Mouse (Mus musculus) liver, postnatal 0 days (tissue): ENCODE data around the gene Zfyve28. TPM values are rescaled to one million over a fixed set of nuclear protein-coding genes. Genes with fewer than 3 reads are reported as not detected.
A peak's percentile ranks its signal among the peaks of the same experiment; 100 is the strongest.

Experiments used
- ATAC-seq: fragments of 200-750 bp; cut with Nextera tagmentation; 2 replicates; pipeline ENCODE4 v1.8.0; 2017; ENCODE audit warnings: mild to moderate bottlenecking, moderate library complexity
- DNase-seq: peaks from one replicate; pipeline ENCODE4 v3.0.0-alpha.2; 2016
- H3K27ac ChIP-seq: fragments of 300-500 bp; sonication (generic); 2 replicates; pipeline ENCODE4 v1.5.1; 2014; ENCODE audit warnings: antibody characterized with exemption, moderate library complexity, mild to moderate bottlenecking, low read depth
- H3K27me3 ChIP-seq: fragments of 300-500 bp; sonication (generic); 2 replicates; pipeline ENCODE4 v1.6.1; 2014; ENCODE audit warnings: low read length, control low read depth, mixed read lengths; ENCODE audit not compliant: insufficient read depth
- H3K36me3 ChIP-seq: fragments of 300-500 bp; sonication (generic); replicated peaks from 2 replicates; pipeline ENCODE4 v1.6.1; 2014; ENCODE audit warnings: mild to moderate bottlenecking, control low read depth, low read length, moderate library complexity, mixed read lengths; ENCODE audit not compliant: insufficient read depth
- H3K4me1 ChIP-seq: fragments of 300-500 bp; sonication (generic); 2 replicates; pipeline ENCODE4 v1.6.1; 2014; ENCODE audit warnings: antibody characterized with exemption, mild to moderate bottlenecking, control low read depth; ENCODE audit not compliant: insufficient read depth
- H3K4me2 ChIP-seq: fragments of 300-500 bp; sonication (generic); 2 replicates; pipeline ENCODE4 v1.6.1; 2014; ENCODE audit warnings: low read depth, mild to moderate bottlenecking, low read length, moderate library complexity, mixed read lengths
- H3K4me3 ChIP-seq: fragments of 300-500 bp; sonication (generic); 2 replicates; pipeline ENCODE4 v1.5.1; 2014; ENCODE audit warnings: low read depth, low read length
- H3K9ac ChIP-seq: fragments of 300-500 bp; sonication (generic); replicated peaks from 2 replicates; pipeline ENCODE4 v1.6.1; 2014; ENCODE audit warnings: mild to moderate bottlenecking, moderate library complexity
- H3K9me3 ChIP-seq: fragments of 300-500 bp; sonication (generic); 2 replicates; pipeline ENCODE4 v1.6.1; 2016; ENCODE audit warnings: mild to moderate bottlenecking, control low read depth, low read length, mixed read lengths
- CTCF ChIP-seq: sonication (generic); IDR thresholded peaks from 2 replicates; pipeline ENCODE4 v1.5.1; 2016; ENCODE audit warnings: antibody characterized with exemption, low read depth
- EP300 ChIP-seq: IDR thresholded peaks from 2 replicates; pipeline ENCODE4 v1.6.1; 2016; ENCODE audit warnings: antibody characterized with exemption, low read depth, mild to moderate bottlenecking
- WGBS: fragments of 180-500 bp; shearing (Covaris S2); extraction: QIAGEN DNeasy Blood & Tissue Kit; methylation state at CpG from one replicate; pipeline ENCODE4 v1.1.7; 2014; ENCODE audit not compliant: insufficient replicate concordance; 5-methylcytosine and 5-hydroxymethylcytosine counted together
- polyA plus RNA-seq: library from polyadenylated mRNA; unstranded; fragments of >200 nt; fragmentation: Nextera tagmentation; extraction: Ambion mirVana; gene quantifications from 2 replicates; pipeline ENCODE4 v1.2.1, GENCODE M21; 2015

Gene Zfyve28
- polyA plus RNA-seq, 1 experiment from 2014 or later, result 0.14 TPM

GRCm38 (mm10) chr5:34174550-34175402, 113.5 kb downstream of the Zfyve28 start:
- ATAC-seq (no peak), DNase-seq (no peak)
- WGBS, result 79% methylated on average over 5 of the region's 5 CpGs
- Histone ChIP-seq H3K27ac (no peak overlapping the region), H3K4me3 (no peak overlapping the region), H3K4me1 (peaks cover 11% of the 10 kb centered on the region), H3K4me2 (no peak overlapping the region), H3K27me3 (no peaks in the 10 kb centered on the region), H3K9ac (no peak overlapping the region), H3K36me3 (peaks cover 49% of the 10 kb centered on the region), H3K9me3 (no peaks in the 10 kb centered on the region)
- TF ChIP-seq CTCF, result no peak
- no peak for TF ChIP-seq EP300

- ATAC-seq (no peak), DNase-seq (no peak)
- H3K27me3 ChIP-seq, result no peaks in the 10 kb centered on the region
- H3K36me3 ChIP-seq, result peaks cover 49% of the 10 kb centered on the region
- H3K4me3 ChIP-seq, result no peak overlapping the region
- peaks cover 13% of the 10 kb centered on the region for H3K4me1 ChIP-seq
- no peak overlapping the region for H3K27ac ChIP-seq
- 77% methylated on average over 2 of the region's 2 CpGs for WGBS
- no peaks in the 10 kb centered on the region for H3K9me3 ChIP-seq
- H3K9ac ChIP-seq, result no peak overlapping the region
- H3K4me2 ChIP-seq, result no peak overlapping the region
- TF ChIP-seq CTCF (no peak), EP300 (no peak)
Measured at GRCm38 (mm10) chr5:34174021-34174420, 114.2 kb downstream of the Zfyve28 start.

- WGBS, result 47% methylated on average over 4 of the region's 4 CpGs
- TF ChIP-seq EP300, result no peak
- TF ChIP-seq CTCF, result no peak
- H3K27ac ChIP-seq, result peak overlapping the region; percentile 96
- DNase-seq, result no peak
- ATAC-seq, result no peak
- H3K9me3 ChIP-seq, result no peaks in the 10 kb centered on the region
- H3K27me3 ChIP-seq, result no peaks in the 10 kb centered on the region
- no peak overlapping the region for H3K4me3 ChIP-seq
- H3K4me2 ChIP-seq, result peak overlapping the region; percentile 26; the same call in 1 of the 2 replicates
- H3K9ac ChIP-seq, result no peak overlapping the region
- peaks cover 16% of the 10 kb centered on the region for H3K4me1 ChIP-seq
- peaks cover 24% of the 10 kb centered on the region for H3K36me3 ChIP-seq
Measured at GRCm38 (mm10) chr5:34170726-34171125, 117.5 kb downstream of the Zfyve28 start.

- Histone ChIP-seq H3K27me3 (no peaks in the 10 kb centered on the region), H3K9ac (peak overlapping the region; percentile 68), H3K4me2 (peak overlapping the region; percentile 83), H3K4me1 (peaks cover 19% of the 10 kb centered on the region), H3K27ac (peak overlapping the region; percentile 96), H3K9me3 (no peaks in the 10 kb centered on the region), H3K36me3 (peaks cover 22% of the 10 kb centered on the region), H3K4me3 (peak overlapping the region; percentile 81)
- WGBS, result 53% methylated on average over 3 of the region's 3 CpGs
- no peak for ATAC-seq
- DNase-seq, result no peak
- TF ChIP-seq EP300 (no peak), CTCF (no peak)
Measured at GRCm38 (mm10) chr5:34169954-34170353, 118.3 kb downstream of the Zfyve28 start.

GRCm38 (mm10) chr5:34168950-34169891, 119.0 kb downstream of the Zfyve28 start, which contains the start of the genes Poln and Haus3:
TSS of gene Poln (minus strand) at chr5:34169448.
TSS of gene Haus3 (minus strand) at chr5:34169527.
- Histone ChIP-seq H3K4me1 (peaks cover 19% of the 10 kb centered on the region), H3K9ac (peak within 1 kb of the TSS; percentile 92), H3K9me3 (no peaks in the 10 kb centered on the region), H3K4me3 (peak within 1 kb of the TSS; percentile 81), H3K27me3 (no peaks in the 10 kb centered on the region), H3K4me2 (peak within 1 kb of the TSS; percentile 83), H3K27ac (peak within 1 kb of the TSS; percentile 96), H3K36me3 (peaks cover 18% of the 10 kb centered on the region)
- ATAC-seq, result peak; percentile 99
- TF ChIP-seq CTCF, result peak; percentile 32
- TF ChIP-seq EP300, result 0 out of 2 replicates have a peak, but pooled peaks have one; percentile 25
- WGBS, result under 1% methylated on average over 57 of the region's 57 CpGs
- DNase-seq, result peak; percentile 98

- TF ChIP-seq EP300, result no peak
- no peak for TF ChIP-seq CTCF
- Histone ChIP-seq H3K36me3 (peaks cover 15% of the 10 kb centered on the region), H3K4me3 (peak overlapping the region; percentile 81), H3K9me3 (no peaks in the 10 kb centered on the region), H3K4me2 (peak overlapping the region; percentile 83), H3K9ac (0 out of 2 replicates have a peak overlapping the region, but pooled peaks have one; percentile 16), H3K27me3 (no peaks in the 10 kb centered on the region), H3K27ac (no peak overlapping the region), H3K4me1 (peaks cover 19% of the 10 kb centered on the region)
- WGBS, result 77% methylated on average over 4 of the region's 4 CpGs
- ATAC-seq (no peak), DNase-seq (no peak)
Measured at GRCm38 (mm10) chr5:34167857-34168256, 120.4 kb downstream of the Zfyve28 start.
